Comparison of ENCODE assay signal across 8 mouse cellular contexts in the genomic region with DNA sequence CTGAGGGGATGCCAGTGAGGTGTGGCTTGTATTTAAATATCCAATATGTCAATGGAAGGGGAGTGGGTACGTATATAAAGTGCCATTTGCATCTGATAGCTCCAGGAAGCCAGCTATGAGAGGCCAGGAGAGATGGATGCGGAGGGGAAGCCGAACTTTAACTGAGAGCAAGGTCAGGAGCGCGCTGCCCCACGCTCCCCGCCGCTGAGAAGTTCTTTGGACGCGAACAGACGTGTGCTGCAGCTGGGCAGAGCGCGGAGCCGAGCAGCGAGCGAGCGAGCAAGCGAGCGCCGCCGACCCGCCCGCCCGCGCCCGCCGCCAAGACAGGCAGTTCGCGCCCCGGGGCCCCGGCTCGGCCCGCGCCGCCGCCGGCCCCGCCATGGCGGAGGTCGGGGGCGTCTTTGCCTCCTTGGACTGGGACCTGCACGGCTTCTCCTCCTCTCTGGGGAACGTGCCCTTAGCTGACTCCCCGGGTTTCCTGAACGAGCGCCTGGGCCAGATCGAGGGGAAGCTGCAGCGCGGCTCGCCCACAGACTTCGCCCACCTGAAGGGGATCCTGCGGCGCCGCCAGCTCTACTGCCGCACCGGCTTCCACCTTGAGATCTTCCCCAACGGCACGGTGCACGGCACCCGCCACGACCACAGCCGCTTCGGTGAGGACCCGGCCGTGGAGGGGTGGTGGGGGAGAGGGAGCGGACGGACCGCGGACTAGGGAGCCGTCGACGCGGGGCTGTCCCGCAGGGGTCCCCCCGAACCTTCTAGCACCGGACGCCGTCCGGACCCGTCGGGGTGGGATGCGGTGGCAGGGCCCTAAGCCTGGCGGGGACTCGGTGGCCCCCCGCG. TPM values are rescaled to one million over a fixed set of nuclear protein-coding genes. Genes with fewer than 3 reads are reported as not detected.
DNase-seq lines count a peak whose midpoint lies in the region; ATAC-seq and TF ChIP-seq lines count a peak whose summit lies in the region.

Gene Fgf16, plus strand, starts transcription at position 118 of the 843 bp plus-strand sequence.

- no peak for TF ChIP-seq CTCF in olfactory bulb, adult 2 months (IDR thresholded peaks at IDR 0.05; ENCODE audit: insufficient read depth, low read depth, low read length)

- peaks cover 0 to 5% of the 10 kb centered on the region in 2 experiments; a peak in 2 of 4 replicates for H3K4me1 ChIP-seq in heart, embryonic 14.5 days (ENCODE audit: control insufficient read depth in 2 of 2, insufficient read depth in 2 of 2, low read length in 2 of 2)
- peaks cover 6% of the 10 kb centered on the region for H3K4me1 ChIP-seq in limb, embryonic 14.5 days (ENCODE audit: control insufficient read depth, insufficient read depth, low read length)
- peaks cover 6% of the 10 kb centered on the region; the same call in 1 of the 2 replicates for H3K4me1 ChIP-seq in olfactory bulb, adult 2 months (ENCODE audit: control insufficient read depth, insufficient read depth, low read length)

- 12% methylated on average over 64 of the region's 86 CpGs for WGBS in heart, embryonic 14.5 days
- WGBS in limb, embryonic 14.5 days = 16% methylated on average over 25 of the region's 86 CpGs
- WGBS in olfactory bulb, adult 2 months = 22% methylated on average over 82 of the region's 86 CpGs

- H3K4me3 ChIP-seq in heart, embryonic 14.5 days (ENCODE audit: control insufficient read depth in 1 of 2, insufficient read depth in 1 of 2, low read depth in 1 of 2, low read length in 2 of 2) = peak within 1 kb of the TSS; percentile 45 to 54
- peak within 1 kb of the TSS; percentile 41 for H3K4me3 ChIP-seq in limb, embryonic 14.5 days (replicated peaks; ENCODE audit: low read length)
- H3K4me3 ChIP-seq in olfactory bulb, adult 2 months (ENCODE audit: insufficient read depth, low read depth, low read length) = peak within 1 kb of the TSS; percentile 57

- H3K27ac ChIP-seq in heart, embryonic 14.5 days (replicated peaks in 1 of 2; ENCODE audit: control insufficient read depth in 1 of 2, insufficient read depth in 1 of 2, low read depth in 2 of 2, low read length in 2 of 2) = no peak within 1 kb of the TSS
- H3K27ac ChIP-seq in limb, embryonic 14.5 days (replicated peaks; ENCODE audit: low read depth, low read length) = no peak within 1 kb of the TSS
- H3K27ac ChIP-seq in olfactory bulb, adult 2 months (ENCODE audit: insufficient read depth, low read depth, low read length) = 0 out of 2 replicates have a peak within 1 kb of the TSS, but pooled peaks have one; percentile 21

- DNase-seq in cerebellum, adult 11 months = no peak
- peak; percentile 25 for DNase-seq in urinary bladder, adult 2 months (ENCODE audit: low spot score)
- no peak for DNase-seq in urinary bladder, postnatal 25 days (ENCODE audit: low spot score)
- DNase-seq in limb, embryonic 14.5 days (ENCODE audit: low spot score) = no peak
- no peak for DNase-seq in T-cell, adult 2 months (ENCODE audit: low spot score)

- H3K36me3 ChIP-seq in heart, embryonic 14.5 days (ENCODE audit: control insufficient read depth, insufficient read depth, low read length) = no peaks in the 10 kb centered on the region
- no peaks in the 10 kb centered on the region for H3K36me3 ChIP-seq in limb, embryonic 14.5 days (ENCODE audit: control insufficient read depth, insufficient read depth, low read length)

- peaks cover 22% of the 10 kb centered on the region for H3K27me3 ChIP-seq in heart, embryonic 14.5 days (ENCODE audit: control insufficient read depth, insufficient read depth, low read length)
- H3K27me3 ChIP-seq in limb, embryonic 14.5 days (ENCODE audit: control insufficient read depth, insufficient read depth, low read length) = peaks cover 32% of the 10 kb centered on the region

- TF ChIP-seq POLR2A in limb, embryonic 14.5 days (IDR thresholded peaks at IDR 0.05; ENCODE audit: borderline replicate concordance, extremely low read depth, insufficient read depth, insufficient read length) = no peak
- TF ChIP-seq POLR2A in olfactory bulb, adult 2 months (IDR thresholded peaks at IDR 0.05; ENCODE audit: insufficient read depth, low read depth, low read length) = no peak

- H3K9ac ChIP-seq in heart, embryonic 14.5 days (ENCODE audit: low read length) = peak within 1 kb of the TSS; percentile 55
- H3K9ac ChIP-seq in limb, embryonic 14.5 days (ENCODE audit: low read depth, low read length, severe bottlenecking) = peak within 1 kb of the TSS; percentile 54

- peak within 1 kb of the TSS; percentile 72 for H3K4me2 ChIP-seq in heart, embryonic 14.5 days (ENCODE audit: low read length)
- H3K4me2 ChIP-seq in limb, embryonic 14.5 days (replicated peaks; ENCODE audit: low read depth, low read length, severe bottlenecking) = peak within 1 kb of the TSS; percentile 55

- 0 out of 2 replicates have a peak, but pooled peaks have one; percentile 10 for ATAC-seq in cerebellum, adult (ENCODE audit: insufficient number of reproducible peaks, low FRiP score, low TSS enrichment)
- ATAC-seq in heart, embryonic 14.5 days (ENCODE audit: insufficient number of reproducible peaks, insufficient read depth, low FRiP score, low read depth) = no peak
- ATAC-seq in limb, embryonic 14.5 days (ENCODE audit: low FRiP score, low read depth) = no peak; the same call in none of the 2 replicates

- no peaks in the 10 kb centered on the region for H3K9me3 ChIP-seq in heart, embryonic 14.5 days (ENCODE audit: control insufficient read depth, low read length)
- no peaks in the 10 kb centered on the region for H3K9me3 ChIP-seq in limb, embryonic 14.5 days (ENCODE audit: control insufficient read depth, low read length)

RNA-seq across cellular contexts. Expression of gene Fgf16, which starts in this region (rescaled TPM):
- 0.50 and 0.52 TPM in 2 replicates for polyA plus RNA-seq in urinary bladder, adult 2 months (2012; rRNA removed)
- polyA plus RNA-seq in heart, embryonic 14.5 days (2014; fragmentation: Nextera tagmentation; extraction: Ambion mirVana) = 0.12 and 0.16 TPM in 2 replicates
- 1.6 and 1.8 TPM in 2 replicates for polyA plus RNA-seq in limb, embryonic 14.5 days (2012; rRNA removed)
- 1.2 and 1.6 TPM in 2 replicates for polyA plus RNA-seq in limb, embryonic 14.5 days (2014; fragmentation: Nextera tagmentation; extraction: Ambion mirVana)
- not detected in 2 replicates for polyA plus RNA-seq in olfactory bulb, adult 2 months (2012; ENCODE audit: insufficient read depth, insufficient read length, low replicate concordance, missing spikeins)

Comparison
In these comparisons a context has a peak if more than half of its experiments do, and no peak if none do; other contexts are left out.
1. Peak in DNase-seq in urinary bladder, adult 2 months; RNA of the gene not detected or under 1 TPM.